Mouse (Mus musculus) midbrain, embryonic 12.5 days (tissue): ENCODE data around the gene Dtx3l. TPM values are rescaled to one million over a fixed set of nuclear protein-coding genes. Genes with fewer than 3 reads are reported as not detected.
"Not testable (repeated sequence)": the region's sequence is repeated elsewhere in the genome, so short reads cannot be mapped to it uniquely, and the experiment has no call there.

Experiments
- ATAC-seq: fragments of 200-750 bp; cut with Nextera tagmentation; 2 replicates; pipeline ENCODE4 v1.8.0; 2017; ENCODE audit warnings: low read depth, moderate TSS enrichment, moderate library complexity; ENCODE audit not compliant: low FRiP score
- H3K27ac ChIP-seq: fragments of 300-500 bp; sonication (generic); replicated peaks from 2 replicates; pipeline ENCODE4 v1.5.1; 2016; ENCODE audit warnings: mild to moderate bottlenecking
- H3K27me3 ChIP-seq: fragments of 300-500 bp; sonication (generic); 2 replicates; pipeline ENCODE4 v1.6.1; 2016; ENCODE audit warnings: mild to moderate bottlenecking
- H3K36me3 ChIP-seq: fragments of 300-500 bp; sonication (generic); 2 replicates; pipeline ENCODE4 v1.6.1; 2016
- H3K4me1 ChIP-seq: fragments of 300-500 bp; sonication (generic); 2 replicates; pipeline ENCODE4 v1.6.1; 2016
- H3K4me2 ChIP-seq: fragments of 300-500 bp; sonication (generic); replicated peaks from 2 replicates; pipeline ENCODE4 v1.6.1; 2016; ENCODE audit warnings: mild to moderate bottlenecking, moderate library complexity
- H3K4me3 ChIP-seq: fragments of 300-500 bp; sonication (generic); 2 replicates; pipeline ENCODE4 v1.5.1; 2016; ENCODE audit warnings: mild to moderate bottlenecking
- H3K9ac ChIP-seq: fragments of 300-500 bp; sonication (generic); replicated peaks from 2 replicates; pipeline ENCODE4 v1.6.1; 2016; ENCODE audit warnings: mild to moderate bottlenecking, moderate library complexity
- H3K9me3 ChIP-seq: fragments of 300-500 bp; sonication (generic); 2 replicates; pipeline ENCODE4 v1.6.1; 2016; ENCODE audit warnings: mild to moderate bottlenecking
- WGBS: fragments of 180-500 bp; shearing (Covaris S2); methylation state at CpG from one replicate; pipeline ENCODE4 v1.1.7; 2016; 5-methylcytosine and 5-hydroxymethylcytosine counted together
- polyA plus RNA-seq: library from polyadenylated mRNA; unstranded; fragments of >200 nt; fragmentation: Nextera tagmentation; extraction: Ambion mirVana; gene quantifications from 2 replicates; pipeline ENCODE4 v1.2.1, GENCODE M21; 2016

Gene Dtx3l
- polyA plus RNA-seq, 1 experiment from 2014 or later = 2.3 TPM

DNA sequence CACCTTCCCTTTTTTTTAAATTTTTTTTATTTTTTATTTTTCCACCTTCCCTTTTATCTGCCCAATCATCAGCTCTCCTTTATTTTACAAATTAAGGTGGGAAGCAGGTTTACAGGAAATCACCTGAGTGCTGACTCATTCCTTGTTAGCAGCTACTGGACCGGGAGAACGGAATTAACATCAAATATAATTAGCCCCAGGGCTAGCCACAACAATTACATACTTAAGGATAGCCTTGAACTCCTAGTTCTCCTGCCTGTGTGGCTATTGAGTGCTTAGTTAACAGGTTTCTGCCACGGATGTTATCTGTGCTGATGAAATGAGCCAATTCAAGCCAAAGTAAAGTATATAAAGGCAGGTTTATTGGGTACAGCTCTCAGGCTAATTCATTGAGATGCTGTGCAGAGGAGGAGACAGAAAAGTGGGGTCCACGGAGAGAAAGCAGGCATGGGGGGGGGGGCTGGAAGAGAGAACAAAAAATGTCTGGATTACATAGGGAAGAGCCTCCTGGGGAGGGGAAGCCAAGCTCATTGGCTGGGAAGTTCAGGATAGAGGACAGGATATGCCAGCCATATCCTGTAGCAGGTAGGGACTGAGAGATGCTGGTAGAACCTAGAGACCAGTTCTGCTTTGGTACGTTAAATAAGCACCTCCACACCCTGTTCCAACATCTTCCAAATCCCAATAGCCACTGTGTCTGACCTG is 27.6 kb upstream of the Dtx3l start:
- no peaks in the 10 kb centered on the region for H3K4me1 ChIP-seq
- no peak overlapping the region for H3K4me3 ChIP-seq
- H3K36me3 ChIP-seq = no peaks in the 10 kb centered on the region
- WGBS = 64% methylated on average over 5 of the region's 5 CpGs
- no peak for ATAC-seq
- no peaks in the 10 kb centered on the region for H3K9me3 ChIP-seq
- H3K27me3 ChIP-seq = no peaks in the 10 kb centered on the region
- H3K27ac ChIP-seq = no peak overlapping the region
- H3K4me2 ChIP-seq = no peak overlapping the region
- H3K9ac ChIP-seq = no peak overlapping the region

DNA sequence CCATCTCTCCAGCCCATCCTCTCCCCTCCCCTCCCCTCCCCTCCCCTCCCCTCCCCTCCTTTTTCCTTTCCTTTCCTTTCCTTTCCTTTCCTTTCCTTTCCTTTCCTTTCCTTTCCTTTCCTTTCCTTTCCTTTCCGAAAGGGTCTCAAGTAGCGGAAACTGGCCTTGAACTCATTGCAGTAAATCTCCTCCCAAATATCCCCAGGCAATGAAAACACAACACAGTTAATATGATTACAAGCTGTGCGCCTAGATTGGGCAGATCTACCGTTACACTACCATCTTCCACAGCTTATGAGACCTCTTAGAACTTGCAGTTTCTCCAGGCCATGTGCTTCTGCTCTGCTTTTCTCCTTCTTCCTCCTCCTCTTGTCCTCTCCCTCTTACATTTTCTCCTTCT is 27.0 kb upstream of the Dtx3l start:
- not testable (repeated sequence) for H3K27me3 ChIP-seq, H3K27ac ChIP-seq, H3K36me3 ChIP-seq, H3K9me3 ChIP-seq, H3K9ac ChIP-seq, H3K4me1 ChIP-seq, H3K4me2 ChIP-seq, ATAC-seq, H3K4me3 ChIP-seq
- WGBS = 76% methylated on average over 4 of the region's 4 CpGs

DNA sequence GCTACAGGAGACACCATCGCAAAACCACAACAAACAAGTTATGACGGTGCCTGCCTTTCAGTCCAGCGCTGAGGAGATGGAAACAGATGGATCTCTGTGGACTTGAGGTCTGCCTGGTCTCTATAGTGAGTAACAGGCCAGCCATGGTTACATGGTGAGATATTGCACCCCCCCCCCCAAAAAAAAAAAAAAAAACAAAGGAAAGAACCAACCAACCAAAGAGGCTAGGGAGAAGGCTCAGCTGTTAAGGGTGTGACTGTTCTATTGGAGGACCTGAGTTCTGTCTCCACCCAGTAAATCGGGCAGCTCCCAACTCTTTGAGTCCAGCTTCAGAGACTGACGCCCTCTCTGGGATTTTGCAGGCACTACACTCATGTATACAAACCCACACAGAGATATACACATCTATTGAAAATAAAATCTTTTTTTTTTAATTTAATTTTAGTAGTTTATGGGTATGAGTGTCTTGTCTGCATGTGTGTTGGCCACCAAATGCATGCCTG is 13.7 kb upstream of the Dtx3l start:
- Histone ChIP-seq H3K36me3 (no peaks in the 10 kb centered on the region), H3K9me3 (no peaks in the 10 kb centered on the region), H3K4me1 (no peaks in the 10 kb centered on the region), H3K4me3 (no peak overlapping the region), H3K27me3 (no peaks in the 10 kb centered on the region), H3K4me2 (no peak overlapping the region), H3K27ac (no peak overlapping the region), H3K9ac (no peak overlapping the region)
- no peak for ATAC-seq
- 87% methylated on average over 5 of the region's 5 CpGs for WGBS

DNA sequence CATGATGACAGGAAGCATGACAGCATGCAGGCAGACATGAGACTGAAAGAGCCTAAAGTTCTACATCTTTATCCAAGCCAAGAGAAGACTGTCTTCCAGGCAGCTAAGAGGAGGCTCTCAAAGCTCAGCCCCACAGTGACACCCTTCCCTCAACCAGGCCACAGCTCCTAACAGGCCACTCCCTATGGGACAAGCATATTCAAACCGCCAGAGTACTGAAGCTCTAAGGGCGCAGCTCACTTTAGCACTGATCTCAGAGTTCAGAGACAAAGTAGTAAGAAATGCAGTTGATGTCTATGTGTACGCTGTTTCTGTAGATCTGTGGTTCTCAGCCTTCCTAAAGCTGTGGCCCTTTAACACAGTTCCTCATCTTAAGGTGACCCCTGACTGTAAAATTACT is 12.3 kb upstream of the Dtx3l start:
- Histone ChIP-seq H3K9ac (no peak overlapping the region), H3K4me3 (no peak overlapping the region), H3K27me3 (no peaks in the 10 kb centered on the region), H3K36me3 (no peaks in the 10 kb centered on the region), H3K9me3 (no peaks in the 10 kb centered on the region), H3K4me1 (no peaks in the 10 kb centered on the region), H3K4me2 (no peak overlapping the region), H3K27ac (no peak overlapping the region)
- ATAC-seq = no peak
- WGBS = 93% methylated on average over 3 of the region's 3 CpGs

DNA sequence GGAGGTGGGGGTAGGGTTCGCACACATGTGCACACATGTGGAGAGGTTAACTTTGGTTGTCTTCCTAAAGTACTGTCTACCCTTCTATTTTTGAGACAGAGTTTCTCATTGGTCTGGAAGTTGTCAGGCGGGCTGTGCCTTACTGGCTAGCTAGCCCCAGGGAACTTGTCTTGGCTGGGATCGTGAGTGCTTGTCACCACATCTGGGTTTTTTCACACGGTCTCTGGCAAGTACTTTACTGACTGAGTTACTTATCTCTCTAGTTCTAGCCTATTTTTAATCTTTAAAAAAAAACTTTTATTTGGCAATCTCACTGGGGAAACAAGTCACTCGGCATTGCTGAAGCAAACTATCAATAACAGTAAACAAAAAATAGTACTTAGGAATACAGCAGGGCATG is 10.3 kb upstream of the Dtx3l start:
- Histone ChIP-seq H3K27me3 (no peaks in the 10 kb centered on the region), H3K27ac (no peak overlapping the region)
- WGBS = 92% methylated on average over 5 of the region's 5 CpGs

DNA sequence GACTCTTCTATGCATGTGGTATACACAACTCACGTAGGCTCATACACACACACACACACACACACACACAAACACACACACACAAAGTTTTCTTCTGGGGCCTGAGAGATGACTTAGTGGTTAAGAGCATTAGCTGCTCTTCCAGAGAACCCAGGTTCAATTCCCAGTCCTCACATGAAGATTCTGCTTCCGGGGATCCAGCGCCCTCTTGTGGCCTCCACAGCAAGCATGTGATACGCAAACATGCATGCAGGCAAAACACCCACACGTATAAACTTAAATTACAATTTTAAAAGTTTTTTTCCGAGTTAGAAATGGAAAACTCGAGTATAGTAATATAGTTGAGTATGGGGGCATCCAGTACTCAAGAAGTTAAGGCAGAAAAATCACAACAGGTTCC is 2.4 kb upstream of the Dtx3l start:
- Histone ChIP-seq H3K4me1 (peaks cover 6% of the 10 kb centered on the region; the same call in 1 of the 2 replicates), H3K27ac (no peak overlapping the region), H3K4me3 (no peak overlapping the region), H3K36me3 (no peaks in the 10 kb centered on the region), H3K9me3 (no peaks in the 10 kb centered on the region), H3K9ac (no peak overlapping the region), H3K27me3 (peaks cover 24% of the 10 kb centered on the region), H3K4me2 (no peak overlapping the region)
- no peak for ATAC-seq
- 85% methylated on average over 7 of the region's 7 CpGs for WGBS

More for the DNA sequence above, 10.3 kb upstream of the Dtx3l start:
- Histone ChIP-seq H3K4me1 (no peaks in the 10 kb centered on the region), H3K4me3 (no peak overlapping the region), H3K9me3 (no peaks in the 10 kb centered on the region), H3K9ac (no peak overlapping the region), H3K4me2 (no peak overlapping the region), H3K36me3 (no peaks in the 10 kb centered on the region)
- no peak for ATAC-seq

DNA sequence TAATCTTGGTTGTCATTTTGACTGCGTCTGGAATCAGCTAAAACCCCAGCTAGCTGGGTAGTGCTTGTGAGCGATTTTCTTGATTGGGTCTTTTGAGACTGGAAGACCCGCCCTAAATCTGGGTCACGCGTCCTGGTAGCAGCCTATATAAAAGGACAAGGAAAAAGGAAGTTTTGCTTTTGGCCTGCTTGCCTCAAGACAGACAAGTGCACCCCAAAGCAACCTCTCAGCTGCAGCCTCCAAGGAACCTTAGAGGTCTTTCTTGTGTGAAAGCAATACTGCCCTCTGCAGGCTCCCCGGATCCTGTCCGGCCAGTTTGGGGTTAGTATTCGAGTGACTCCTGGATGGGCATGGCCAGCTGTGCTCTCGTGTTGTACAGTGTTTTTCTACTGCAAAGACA is 739 bp upstream of the Dtx3l start:
- 0 out of 2 replicates have a peak overlapping the region, but pooled peaks have one; percentile 57 for H3K4me3 ChIP-seq
- no peak for ATAC-seq

DNA sequence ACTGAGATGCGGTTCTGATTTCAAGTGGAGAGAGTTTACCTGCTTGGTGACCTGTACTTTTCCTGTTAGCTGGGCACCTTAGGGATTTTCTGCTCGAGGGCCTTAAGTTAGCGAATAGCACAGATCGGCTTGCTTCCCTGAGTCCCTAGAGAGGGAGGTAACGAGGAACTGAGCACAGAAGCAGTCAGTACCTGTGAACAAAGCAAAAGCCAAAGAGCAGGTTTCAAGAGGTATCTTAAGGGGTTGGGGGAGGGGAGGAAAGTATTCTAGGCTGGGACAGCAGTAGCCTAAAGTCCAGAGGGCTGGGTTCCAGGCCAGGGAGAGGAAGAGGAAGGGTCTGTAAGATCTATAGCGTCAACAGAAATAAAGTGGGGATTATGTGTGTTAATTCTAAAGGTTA is 310 bp upstream of the Dtx3l start:
- Histone ChIP-seq H3K9me3 (no peaks in the 10 kb centered on the region), H3K36me3 (no peaks in the 10 kb centered on the region), H3K9ac (peak overlapping the region; percentile 55; the same call in 1 of the 2 replicates), H3K27me3 (peaks cover 24% of the 10 kb centered on the region), H3K4me3 (peak overlapping the region; percentile 57), H3K27ac (no peak overlapping the region), H3K4me1 (peaks cover 6% of the 10 kb centered on the region; the same call in 1 of the 2 replicates), H3K4me2 (peak overlapping the region; percentile 89)
- 7% methylated on average over 6 of the region's 6 CpGs for WGBS
- no peak for ATAC-seq

More for the DNA sequence above, 739 bp upstream of the Dtx3l start:
- Histone ChIP-seq H3K9me3 (no peaks in the 10 kb centered on the region), H3K9ac (no peak overlapping the region), H3K27ac (no peak overlapping the region), H3K36me3 (no peaks in the 10 kb centered on the region), H3K4me1 (peaks cover 6% of the 10 kb centered on the region; the same call in 1 of the 2 replicates), H3K4me2 (peak overlapping the region; percentile 89), H3K27me3 (peaks cover 24% of the 10 kb centered on the region)
- WGBS = 15% methylated on average over 9 of the region's 9 CpGs

DNA sequence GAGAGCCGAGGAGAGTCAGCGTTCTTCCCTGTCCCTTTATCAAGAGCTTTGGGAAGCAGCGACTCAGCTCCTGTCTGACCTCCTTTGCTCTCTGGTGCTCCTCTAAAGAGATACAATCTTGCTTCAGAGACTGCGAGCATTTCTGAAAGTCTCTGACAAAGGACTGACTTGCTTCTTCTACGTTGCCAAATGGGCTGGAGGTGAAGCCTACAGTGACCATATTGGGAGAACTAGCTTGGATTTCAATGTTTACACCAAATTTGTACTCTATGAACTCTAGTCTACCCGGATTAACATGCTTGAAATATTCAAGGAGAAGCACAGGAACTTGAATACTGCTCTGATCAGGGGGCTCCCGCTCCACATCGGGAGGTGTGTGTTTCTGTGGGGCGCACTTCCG is 5.8 kb downstream of the Dtx3l start:
- H3K27me3 ChIP-seq = peaks cover 3% of the 10 kb centered on the region; the same call in 1 of the 2 replicates
- no peaks in the 10 kb centered on the region for H3K36me3 ChIP-seq
- no peak for ATAC-seq
- WGBS = 89% methylated on average over 10 of the region's 10 CpGs
- H3K27ac ChIP-seq = no peak overlapping the region
- H3K4me2 ChIP-seq = no peak overlapping the region
- H3K4me1 ChIP-seq = no peaks in the 10 kb centered on the region
- no peak overlapping the region for H3K4me3 ChIP-seq
- H3K9ac ChIP-seq = no peak overlapping the region
- no peaks in the 10 kb centered on the region for H3K9me3 ChIP-seq

DNA sequence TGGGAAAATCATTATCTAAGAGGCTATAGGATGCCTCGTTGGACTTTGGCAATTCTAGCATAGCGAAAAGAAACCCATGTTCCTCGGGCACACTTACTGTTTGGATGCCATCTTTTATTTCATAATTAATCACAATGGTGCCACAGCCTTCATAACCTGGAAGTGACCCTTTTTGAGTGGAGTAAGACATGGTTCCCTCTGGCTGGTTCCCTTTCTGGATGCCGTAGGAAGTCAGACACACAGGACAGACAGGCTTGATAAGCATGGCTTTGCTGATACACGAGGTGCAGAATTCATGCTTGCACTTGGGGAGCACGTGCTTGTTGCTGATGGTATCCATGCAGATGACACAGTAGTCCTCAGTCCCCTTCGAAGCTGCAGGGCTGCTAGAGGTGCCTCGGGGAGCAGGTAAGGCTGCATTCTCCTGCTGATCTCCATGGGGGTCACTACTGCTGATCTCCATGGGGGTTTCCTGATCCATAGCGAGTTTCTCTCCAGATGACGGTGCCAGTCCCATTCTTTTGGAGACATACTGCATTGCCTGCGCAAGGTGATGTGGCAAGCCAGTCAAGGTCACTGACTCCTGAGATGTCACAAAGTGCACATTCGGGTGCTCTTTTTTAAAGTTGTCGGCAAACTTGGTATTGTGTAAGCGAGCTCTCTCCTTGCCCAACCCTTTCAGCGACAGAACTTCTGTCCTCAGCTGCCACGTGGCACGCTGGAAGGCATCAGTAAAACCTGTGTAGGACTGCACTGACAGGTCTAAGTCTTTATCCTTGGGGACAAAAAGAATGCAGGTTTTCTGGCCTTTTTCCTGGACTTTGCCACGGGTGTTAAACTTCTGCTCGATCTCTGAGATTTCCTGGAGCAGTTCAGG is 6.5 kb downstream of the Dtx3l start:
- Histone ChIP-seq H3K4me1 (no peaks in the 10 kb centered on the region), H3K4me3 (no peak overlapping the region), H3K9ac (no peak overlapping the region), H3K9me3 (no peaks in the 10 kb centered on the region), H3K27me3 (no peaks in the 10 kb centered on the region), H3K4me2 (no peak overlapping the region), H3K36me3 (no peaks in the 10 kb centered on the region), H3K27ac (no peak overlapping the region)
- no peak for ATAC-seq
- 86% methylated on average over 19 of the region's 19 CpGs for WGBS

DNA sequence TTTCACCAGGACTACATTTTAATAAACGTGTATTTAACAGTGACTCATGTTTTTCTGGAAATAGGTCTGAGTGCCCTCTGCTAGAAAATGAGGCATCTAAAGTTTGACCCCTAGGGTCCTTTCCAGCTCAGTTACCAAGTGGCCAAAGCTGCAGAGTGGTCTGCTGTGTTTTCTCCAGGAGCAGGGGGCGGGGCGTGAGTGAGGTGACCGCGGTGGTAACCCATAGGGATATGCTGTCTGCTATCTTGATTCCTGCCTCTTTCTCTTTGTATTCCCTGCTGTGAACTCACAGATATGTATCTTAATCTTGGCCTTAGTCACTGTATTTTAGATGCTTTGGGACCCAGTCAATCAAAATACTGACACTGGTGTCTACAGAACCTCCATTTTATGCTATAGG is 14.6 kb downstream of the Dtx3l start:
- Histone ChIP-seq H3K36me3 (no peaks in the 10 kb centered on the region), H3K4me1 (no peaks in the 10 kb centered on the region), H3K4me3 (no peak overlapping the region), H3K9me3 (no peaks in the 10 kb centered on the region), H3K9ac (no peak overlapping the region), H3K27ac (no peak overlapping the region), H3K27me3 (no peaks in the 10 kb centered on the region), H3K4me2 (no peak overlapping the region)
- ATAC-seq = no peak
- 85% methylated on average over 5 of the region's 5 CpGs for WGBS

DNA sequence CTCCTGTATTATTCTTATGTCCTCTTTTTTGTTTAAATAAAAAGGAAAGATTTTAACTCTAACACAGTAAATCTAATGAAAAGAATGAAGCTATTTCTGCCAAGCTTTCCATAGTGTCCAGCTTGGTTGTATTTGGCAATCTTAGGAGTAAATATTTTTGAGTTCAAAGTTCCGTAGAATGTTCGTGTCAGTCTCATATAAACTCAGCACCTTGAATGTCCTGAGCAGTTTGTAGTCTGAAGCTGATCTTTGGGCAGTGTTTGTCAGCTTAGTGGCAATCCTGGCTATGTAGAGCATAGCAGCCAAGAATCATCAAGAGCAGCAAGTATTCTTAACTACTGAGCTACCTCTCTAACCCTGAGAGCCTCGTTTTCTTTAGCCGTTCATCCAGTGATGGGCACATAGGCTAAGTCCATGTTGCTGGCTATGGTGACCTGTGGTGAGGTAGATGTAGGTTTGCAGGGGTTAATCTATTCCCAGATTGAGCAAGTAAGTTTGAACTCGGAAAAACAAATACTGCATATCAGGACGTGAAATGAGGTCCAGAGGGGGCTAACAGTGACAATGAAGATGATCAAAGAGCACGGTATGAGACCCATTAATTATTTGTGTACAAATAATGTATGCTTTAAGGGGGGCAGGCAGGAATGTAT is 15.3 kb downstream of the Dtx3l start:
- Histone ChIP-seq H3K9me3 (no peaks in the 10 kb centered on the region), H3K36me3 (no peaks in the 10 kb centered on the region), H3K4me3 (no peak overlapping the region), H3K27me3 (no peaks in the 10 kb centered on the region), H3K27ac (no peak overlapping the region), H3K9ac (no peak overlapping the region), H3K4me2 (no peak overlapping the region), H3K4me1 (no peaks in the 10 kb centered on the region)
- WGBS = 82% methylated on average over 7 of the region's 7 CpGs
- ATAC-seq = no peak
